Mouse (Mus musculus) hindbrain, embryonic 13.5 days (tissue): ENCODE results near the gene Ehd1. TPM values are rescaled to one million over a fixed set of nuclear protein-coding genes. Genes with fewer than 3 reads are reported as not detected.
"Not testable (repeated sequence)": the region's sequence is repeated elsewhere in the genome, so short reads cannot be mapped to it uniquely, and the experiment has no call there.

ENCODE experiments used
- ATAC-seq: fragments of 200-750 bp; cut with Nextera tagmentation; 2 replicates; pipeline ENCODE4 v1.8.0; 2017; ENCODE audit warnings: moderate TSS enrichment; ENCODE audit not compliant: low FRiP score
- H3K27ac ChIP-seq: fragments of 300-500 bp; sonication (generic); 2 replicates; pipeline ENCODE4 v1.5.1; 2015; ENCODE audit warnings: inconsistent platforms, mild to moderate bottlenecking, moderate library complexity
- H3K27me3 ChIP-seq: fragments of 300-500 bp; sonication (generic); 2 replicates; pipeline ENCODE4 v1.6.1; 2015; ENCODE audit warnings: mild to moderate bottlenecking, inconsistent platforms
- H3K36me3 ChIP-seq: fragments of 300-500 bp; sonication (generic); 2 replicates; pipeline ENCODE4 v1.6.1; 2015; ENCODE audit warnings: mild to moderate bottlenecking, inconsistent platforms
- H3K4me1 ChIP-seq: fragments of 300-500 bp; sonication (generic); replicated peaks from 2 replicates; pipeline ENCODE4 v1.6.1; 2015; ENCODE audit warnings: inconsistent platforms
- H3K4me2 ChIP-seq: fragments of 300-500 bp; sonication (generic); 2 replicates; pipeline ENCODE4 v1.6.1; 2015; ENCODE audit warnings: inconsistent platforms, mild to moderate bottlenecking, moderate library complexity
- H3K4me3 ChIP-seq: fragments of 300-500 bp; sonication (generic); 2 replicates; pipeline ENCODE4 v1.5.1; 2015; ENCODE audit warnings: mild to moderate bottlenecking, inconsistent platforms
- H3K9ac ChIP-seq: fragments of 300-500 bp; sonication (generic); 2 replicates; pipeline ENCODE4 v1.6.1; 2015; ENCODE audit warnings: mild to moderate bottlenecking, inconsistent platforms
- H3K9me3 ChIP-seq: fragments of 300-500 bp; sonication (generic); 2 replicates; pipeline ENCODE4 v1.6.1; 2016; ENCODE audit warnings: inconsistent platforms
- WGBS: fragments of 180-500 bp; shearing (Covaris S2); methylation state at CpG from one replicate; pipeline ENCODE4 v1.1.7; 2015; 5-methylcytosine and 5-hydroxymethylcytosine counted together
- polyA plus RNA-seq: library from polyadenylated mRNA; unstranded; fragments of >200 nt; fragmentation: Nextera tagmentation; extraction: Ambion mirVana; gene quantifications from 2 replicates; pipeline ENCODE4 v1.2.1, GENCODE M21; 2015

Ehd1 gene
- polyA plus RNA-seq, 1 experiment from 2014 or later = 86.8 TPM

DNA sequence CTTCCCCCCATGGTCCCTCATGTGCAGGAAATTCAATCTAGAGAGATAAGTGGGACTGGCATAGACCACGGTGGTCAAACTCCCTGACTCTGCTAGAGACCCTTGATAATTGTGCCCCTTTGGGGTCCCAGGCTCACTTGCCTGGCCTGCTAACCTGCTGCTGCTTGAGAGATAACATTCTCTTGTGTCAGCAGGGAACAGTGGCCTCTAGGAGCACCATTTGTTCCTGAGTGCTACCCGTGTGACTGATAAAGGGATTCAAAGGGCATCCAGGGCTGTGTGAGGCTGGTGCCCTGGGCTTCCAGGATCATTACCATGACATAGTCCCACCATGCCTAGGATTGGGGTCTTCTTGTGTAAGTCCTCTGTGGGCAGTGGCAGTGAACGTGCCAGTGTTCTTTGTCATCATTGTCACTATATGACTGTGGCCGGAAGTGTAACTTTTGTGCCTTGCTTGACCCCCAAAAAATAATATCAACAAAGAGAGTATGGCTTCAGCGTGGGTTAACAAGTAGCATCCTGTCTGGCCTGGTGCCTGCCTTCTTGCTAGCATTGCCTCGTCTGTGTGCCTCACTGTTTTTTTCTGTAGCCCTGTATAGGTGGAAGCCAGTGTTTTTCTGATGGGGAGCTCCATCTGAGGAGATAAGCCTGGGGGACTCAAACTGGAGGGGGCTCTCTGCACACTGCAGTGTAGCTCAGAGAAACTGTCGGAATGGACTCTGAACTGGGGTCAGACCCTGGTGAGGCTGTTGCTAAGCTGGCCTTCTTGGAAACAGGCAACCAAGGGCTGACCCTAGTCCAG, 9.3 kb downstream of the Ehd1 start:
- Histone ChIP-seq H3K27me3 (no peaks in the 10 kb centered on the region), H3K4me1 (peaks cover 25% of the 10 kb centered on the region), H3K36me3 (peaks cover 84% of the 10 kb centered on the region), H3K27ac (no peak overlapping the region), H3K9me3 (no peaks in the 10 kb centered on the region), H3K9ac (0 out of 2 replicates have a peak overlapping the region, but pooled peaks have one; percentile 15), H3K4me2 (no peak overlapping the region), H3K4me3 (no peak overlapping the region)
- 83% methylated on average over 7 of the region's 7 CpGs for WGBS
- ATAC-seq = no peak

DNA sequence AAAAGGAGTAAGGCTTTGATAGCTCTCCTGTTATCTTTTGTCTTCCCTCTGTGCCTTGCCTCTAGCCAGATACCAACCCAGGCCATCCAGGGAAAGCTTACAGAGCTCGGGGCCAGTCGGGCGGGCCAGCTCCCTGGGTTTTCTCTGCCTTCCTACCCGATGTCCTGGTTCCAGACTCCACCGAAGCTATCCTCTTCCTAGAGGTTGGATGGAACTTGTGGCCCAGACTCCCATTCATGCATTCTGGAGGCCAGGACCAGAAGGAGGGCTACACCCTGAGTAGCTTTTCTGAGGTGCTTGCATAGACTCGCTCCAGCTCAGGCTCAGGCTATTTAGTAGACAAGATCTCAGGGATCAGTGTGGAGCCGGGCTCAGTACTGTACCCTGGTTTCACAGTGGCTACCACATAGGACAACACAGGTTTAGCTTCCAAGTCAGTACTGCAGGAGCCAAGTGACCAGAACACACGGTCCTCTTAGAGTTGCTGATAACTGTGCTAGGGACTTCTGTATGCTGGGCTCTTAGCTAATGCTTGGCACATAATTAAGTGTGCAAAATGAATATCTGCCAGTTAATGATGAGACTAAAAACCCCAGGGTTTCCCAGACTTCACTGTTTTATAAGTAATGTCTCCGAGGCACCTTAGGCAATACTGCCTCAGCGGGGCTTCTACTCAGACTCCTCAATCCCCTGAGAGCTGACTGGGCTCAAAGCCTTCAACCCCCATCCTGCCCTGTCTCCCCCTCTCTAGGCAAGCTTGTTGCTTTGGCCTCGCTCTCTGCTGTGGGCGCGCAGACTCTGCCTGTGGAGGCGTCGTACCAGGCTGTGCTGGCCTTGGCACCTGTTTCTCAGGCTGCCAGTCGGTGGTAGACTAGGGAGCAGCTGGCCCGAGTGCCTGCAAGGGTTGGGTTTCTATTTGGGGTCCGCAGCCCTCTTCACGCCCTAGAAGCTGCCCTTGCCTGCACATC, 10.2 kb downstream of the Ehd1 start:
- H3K36me3 ChIP-seq = peaks cover 84% of the 10 kb centered on the region
- no peaks in the 10 kb centered on the region for H3K9me3 ChIP-seq
- no peak for ATAC-seq
- no peak overlapping the region for H3K4me2 ChIP-seq
- H3K9ac ChIP-seq = peak overlapping the region; percentile 39; the same call in 1 of the 2 replicates
- peaks cover 25% of the 10 kb centered on the region for H3K4me1 ChIP-seq
- H3K27ac ChIP-seq = no peak overlapping the region
- H3K27me3 ChIP-seq = no peaks in the 10 kb centered on the region
- 90% methylated on average over 19 of the region's 19 CpGs for WGBS
- H3K4me3 ChIP-seq = no peak overlapping the region

DNA sequence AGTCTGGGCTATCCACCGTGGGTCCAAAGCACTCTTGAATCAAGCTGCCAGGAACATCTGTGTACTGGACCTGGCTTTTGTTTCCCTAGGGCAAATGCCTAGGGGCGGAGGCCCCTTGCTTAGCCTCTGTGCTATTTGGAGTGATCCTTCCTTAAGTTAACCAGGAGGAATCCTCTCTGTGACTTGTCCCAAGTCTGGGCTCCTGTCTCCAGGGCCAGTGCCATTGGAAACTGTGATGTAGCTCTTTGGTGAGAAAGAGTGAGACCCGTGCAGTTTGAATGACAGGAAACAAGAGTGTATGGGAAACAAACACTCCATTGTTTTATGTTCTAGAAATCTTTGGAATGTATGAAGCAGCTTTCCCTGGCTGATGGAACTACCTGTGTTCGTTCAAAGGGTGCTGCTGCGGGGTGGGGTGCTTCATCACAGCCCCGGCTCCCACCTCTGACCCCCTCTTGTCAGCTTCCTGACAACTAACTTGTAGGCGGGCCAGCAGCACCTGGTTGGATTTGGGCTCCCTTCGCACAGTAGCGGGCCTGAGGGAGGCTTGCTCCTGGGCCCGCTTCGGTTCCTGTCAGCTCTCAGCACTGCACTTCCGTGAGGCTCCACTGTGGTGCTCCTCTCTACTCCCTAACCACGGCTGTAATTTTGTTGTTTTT, 11.8 kb downstream of the Ehd1 start:
- H3K4me3 ChIP-seq = no peak overlapping the region
- H3K4me2 ChIP-seq = no peak overlapping the region
- no peak overlapping the region for H3K9ac ChIP-seq
- H3K36me3 ChIP-seq = peaks cover 81% of the 10 kb centered on the region
- WGBS = 81% methylated on average over 13 of the region's 13 CpGs
- H3K27me3 ChIP-seq = no peaks in the 10 kb centered on the region
- peaks cover 25% of the 10 kb centered on the region for H3K4me1 ChIP-seq
- H3K9me3 ChIP-seq = no peaks in the 10 kb centered on the region
- ATAC-seq = no peak
- H3K27ac ChIP-seq = peak overlapping the region; percentile 35; the same call in 1 of the 2 replicates

DNA sequence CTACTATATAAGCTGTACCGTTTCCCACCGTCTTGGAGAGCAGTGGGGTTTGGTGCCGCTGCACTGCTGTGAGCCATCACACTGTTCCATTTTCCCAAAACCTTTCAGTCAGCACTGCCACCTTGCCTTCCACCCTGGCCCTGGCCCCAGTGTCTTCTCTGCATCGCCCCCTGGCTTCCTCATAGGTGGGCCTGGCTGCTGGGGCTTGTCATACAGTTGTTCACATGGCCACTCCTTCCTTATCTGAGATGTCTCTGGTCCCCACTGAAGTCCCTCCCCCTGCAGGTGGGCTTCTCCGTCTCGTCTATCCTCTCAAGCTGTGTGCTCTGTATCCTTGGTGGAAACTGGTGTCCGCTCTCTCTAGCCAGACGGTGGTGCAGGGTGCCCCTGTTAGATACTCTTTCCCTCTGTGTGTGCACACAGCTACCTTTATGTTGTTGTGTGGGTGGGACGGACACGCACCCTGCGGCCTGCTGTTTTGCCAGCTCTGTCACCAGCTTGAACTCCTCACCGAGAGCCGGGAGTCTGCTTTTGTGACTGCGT, 13.2 kb downstream of the Ehd1 start:
- Histone ChIP-seq H3K9me3 (no peaks in the 10 kb centered on the region), H3K27ac (no peak overlapping the region), H3K4me1 (peaks cover 25% of the 10 kb centered on the region), H3K27me3 (no peaks in the 10 kb centered on the region), H3K4me3 (no peak overlapping the region), H3K36me3 (peaks cover 81% of the 10 kb centered on the region), H3K9ac (no peak overlapping the region), H3K4me2 (no peak overlapping the region)
- WGBS = 94% methylated on average over 14 of the region's 14 CpGs
- no peak for ATAC-seq

DNA sequence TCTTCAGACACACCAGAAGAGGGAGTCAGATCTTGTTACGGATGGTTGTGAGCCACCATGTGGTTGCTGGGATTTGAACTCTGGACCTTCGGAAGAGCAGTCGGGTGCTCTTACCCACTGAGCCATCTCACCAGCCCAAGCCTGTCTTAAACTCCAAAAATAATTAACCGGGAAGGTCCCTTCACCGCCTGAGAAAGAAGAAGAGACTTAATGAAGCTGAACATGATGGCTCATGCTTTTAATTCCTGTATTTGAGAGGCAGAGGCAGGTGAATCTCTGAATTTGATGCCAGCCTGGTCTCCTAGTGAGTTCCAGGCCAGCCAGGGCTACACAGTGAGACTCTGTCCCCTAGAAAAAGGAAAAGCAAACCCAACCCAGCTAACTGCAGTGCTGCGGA, 14.2 kb downstream of the Ehd1 start:
- peaks cover 81% of the 10 kb centered on the region for H3K36me3 ChIP-seq
- not testable (repeated sequence) for H3K27me3 ChIP-seq, ATAC-seq, H3K4me3 ChIP-seq, H3K4me2 ChIP-seq, H3K9me3 ChIP-seq, H3K27ac ChIP-seq, H3K9ac ChIP-seq
- 91% methylated on average over 5 of the region's 6 CpGs for WGBS
- peaks cover 25% of the 10 kb centered on the region for H3K4me1 ChIP-seq

DNA sequence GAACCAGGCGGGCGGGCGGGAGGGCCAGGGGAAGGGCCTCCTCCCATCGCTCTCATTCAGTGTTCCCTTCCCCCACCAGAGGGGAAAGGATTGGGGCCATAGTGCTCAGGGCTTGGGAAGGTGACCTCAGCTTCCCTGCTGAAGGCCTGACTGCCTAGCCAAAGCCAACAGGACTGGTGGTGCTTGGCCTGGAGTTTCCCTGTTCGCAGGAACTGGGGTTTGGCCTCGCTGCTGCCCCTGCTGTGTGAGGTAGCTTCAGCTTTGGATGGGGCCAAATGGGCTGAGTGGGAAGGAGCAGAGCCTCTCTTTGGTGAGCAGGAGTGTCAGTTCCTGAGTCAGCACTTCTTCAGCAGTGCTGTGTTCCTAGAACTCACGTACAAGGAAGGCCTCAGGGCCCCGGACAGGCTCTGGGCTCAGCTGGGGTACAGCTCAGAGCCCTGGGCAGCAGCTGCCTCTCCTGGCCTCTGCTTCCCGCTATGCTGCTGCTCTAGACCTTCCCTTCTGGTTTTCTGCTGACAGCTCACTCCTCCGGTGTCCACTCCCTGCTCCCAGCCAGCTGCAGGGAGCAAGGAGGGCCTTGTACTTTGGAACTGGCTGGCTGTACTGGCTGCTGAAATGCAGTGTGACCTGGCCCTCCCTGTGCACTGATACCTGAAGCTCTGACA, 14.7 kb downstream of the Ehd1 start:
- no peak overlapping the region for H3K27ac ChIP-seq

DNA sequence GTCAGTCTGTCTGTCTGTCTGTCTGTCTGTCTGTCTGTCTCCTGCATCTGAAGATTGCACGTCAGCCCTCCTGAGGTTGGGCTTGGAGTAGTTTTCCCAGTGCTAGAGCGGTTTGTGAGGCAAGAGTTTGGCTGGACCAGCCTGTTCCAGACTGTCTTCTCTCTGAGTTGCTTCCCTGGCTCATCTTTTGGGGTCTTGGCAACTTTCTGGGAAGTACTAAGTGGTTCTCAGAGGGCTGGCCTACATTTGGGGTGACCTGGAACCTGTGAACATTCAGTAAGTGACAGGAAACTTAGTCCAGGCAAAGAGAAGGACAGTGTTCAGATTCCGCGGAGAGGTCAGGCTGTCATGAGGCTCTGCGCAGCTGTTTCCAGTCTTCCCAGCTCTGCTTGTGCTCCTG, 15.7 kb downstream of the Ehd1 start:
- WGBS = 89% methylated on average over 5 of the region's 5 CpGs
- H3K4me2 ChIP-seq = no peak overlapping the region
- no peak for ATAC-seq
- H3K4me3 ChIP-seq = no peak overlapping the region
- peaks cover 14% of the 10 kb centered on the region for H3K4me1 ChIP-seq
- H3K27ac ChIP-seq = no peak overlapping the region
- no peaks in the 10 kb centered on the region for H3K9me3 ChIP-seq
- no peaks in the 10 kb centered on the region for H3K27me3 ChIP-seq
- no peak overlapping the region for H3K9ac ChIP-seq
- peaks cover 81% of the 10 kb centered on the region for H3K36me3 ChIP-seq

More for the DNA sequence above, 14.7 kb downstream of the Ehd1 start:
- no peaks in the 10 kb centered on the region for H3K9me3 ChIP-seq
- no peak overlapping the region for H3K4me3 ChIP-seq
- no peak for ATAC-seq
- peaks cover 24% of the 10 kb centered on the region for H3K4me1 ChIP-seq
- WGBS = 81% methylated on average over 8 of the region's 10 CpGs
- H3K4me2 ChIP-seq = no peak overlapping the region
- no peaks in the 10 kb centered on the region for H3K27me3 ChIP-seq
- H3K36me3 ChIP-seq = peaks cover 81% of the 10 kb centered on the region
- H3K9ac ChIP-seq = peak overlapping the region; percentile 46; the same call in 1 of the 2 replicates

DNA sequence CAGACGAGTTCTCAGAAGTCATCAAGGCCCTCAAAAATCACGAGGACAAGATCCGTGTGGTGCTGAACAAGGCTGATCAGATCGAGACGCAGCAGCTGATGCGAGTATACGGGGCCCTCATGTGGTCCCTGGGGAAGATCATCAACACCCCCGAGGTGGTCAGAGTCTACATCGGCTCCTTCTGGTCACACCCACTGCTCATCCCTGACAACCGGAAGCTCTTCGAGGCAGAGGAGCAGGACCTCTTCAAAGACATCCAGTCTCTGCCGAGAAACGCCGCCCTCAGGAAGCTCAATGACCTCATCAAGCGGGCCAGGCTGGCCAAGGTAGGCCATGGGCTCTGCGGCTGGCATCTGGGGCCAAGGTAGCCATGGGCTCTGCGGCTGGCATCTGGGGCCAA, 17.8 kb downstream of the Ehd1 start:
- 94% methylated on average over 17 of the region's 17 CpGs for WGBS

DNA sequence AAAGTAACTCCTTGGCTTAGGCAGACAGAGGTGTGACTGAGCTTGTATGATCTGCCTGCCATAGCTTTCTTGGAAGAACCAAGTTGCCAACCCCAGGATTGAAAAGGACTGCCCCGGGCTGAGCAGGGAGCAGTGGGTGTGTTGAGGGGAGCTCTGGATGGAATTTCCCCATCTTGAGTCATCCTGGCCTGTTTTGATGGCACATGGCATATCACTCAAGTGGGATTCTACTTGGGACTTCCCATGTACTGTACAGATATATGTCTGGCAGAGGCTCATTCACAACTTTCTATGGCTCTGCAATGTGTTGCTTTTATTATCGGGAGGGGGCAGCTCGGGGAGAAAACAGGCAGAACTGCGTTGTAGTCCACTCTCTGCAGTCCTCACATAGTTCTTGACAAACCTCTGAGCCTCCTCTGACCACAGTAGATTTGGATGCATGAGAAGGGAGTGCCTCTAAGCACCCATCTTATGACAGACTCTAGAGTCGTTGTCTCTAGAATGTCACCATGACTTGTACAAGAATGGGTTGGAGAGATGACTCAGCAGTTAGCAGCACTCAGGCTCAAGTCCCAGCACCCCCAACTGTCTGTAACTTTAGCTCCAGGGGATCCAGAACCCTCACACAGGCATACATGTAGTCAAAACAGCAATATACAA, 20.2 kb downstream of the Ehd1 start:
- Histone ChIP-seq H3K9me3 (no peaks in the 10 kb centered on the region), H3K36me3 (peaks cover 89% of the 10 kb centered on the region), H3K27ac (no peak overlapping the region), H3K4me3 (no peak overlapping the region), H3K4me1 (peaks cover 9% of the 10 kb centered on the region; the same call in 1 of the 2 replicates), H3K9ac (no peak overlapping the region; the same call in 1 of the 2 replicates), H3K4me2 (no peak overlapping the region), H3K27me3 (no peaks in the 10 kb centered on the region)
- WGBS = 94% methylated on average over 5 of the region's 5 CpGs
- ATAC-seq = no peak

More for the DNA sequence above, 17.8 kb downstream of the Ehd1 start:
- Histone ChIP-seq H3K4me2 (no peak overlapping the region), H3K9me3 (no peaks in the 10 kb centered on the region), H3K27ac (no peak overlapping the region), H3K9ac (no peak overlapping the region), H3K27me3 (no peaks in the 10 kb centered on the region), H3K36me3 (peaks cover 92% of the 10 kb centered on the region), H3K4me1 (peaks cover 6% of the 10 kb centered on the region; the same call in 1 of the 2 replicates), H3K4me3 (no peak overlapping the region)
- no peak for ATAC-seq

DNA sequence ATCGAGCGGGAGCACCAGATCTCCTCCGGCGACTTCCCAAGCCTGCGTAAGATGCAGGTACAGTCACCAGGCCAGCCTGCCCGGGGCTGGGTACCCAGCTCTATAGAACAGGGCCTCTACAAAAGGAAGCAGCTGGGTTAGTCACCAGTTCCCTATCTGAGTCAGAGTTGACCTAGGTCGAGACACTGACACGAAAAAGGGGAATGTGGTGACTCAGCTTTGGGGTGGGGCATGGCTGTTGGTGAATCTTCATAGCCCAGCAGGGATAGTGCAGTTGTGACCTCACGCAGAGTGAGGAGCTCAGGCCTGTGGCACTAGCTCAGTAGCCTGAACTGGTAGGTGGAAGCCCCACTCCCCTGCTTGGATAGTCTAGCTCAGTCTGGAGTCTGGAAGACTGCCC, 21.1 kb downstream of the Ehd1 start:
- peaks cover 80% of the 10 kb centered on the region for H3K36me3 ChIP-seq
- no peak overlapping the region for H3K9ac ChIP-seq
- H3K27me3 ChIP-seq = no peaks in the 10 kb centered on the region
- 90% methylated on average over 9 of the region's 9 CpGs for WGBS
- no peaks in the 10 kb centered on the region for H3K9me3 ChIP-seq
- ATAC-seq = no peak
- H3K4me1 ChIP-seq = peaks cover 9% of the 10 kb centered on the region
- no peak overlapping the region for H3K4me2 ChIP-seq
- H3K4me3 ChIP-seq = no peak overlapping the region
- no peak overlapping the region for H3K27ac ChIP-seq

DNA sequence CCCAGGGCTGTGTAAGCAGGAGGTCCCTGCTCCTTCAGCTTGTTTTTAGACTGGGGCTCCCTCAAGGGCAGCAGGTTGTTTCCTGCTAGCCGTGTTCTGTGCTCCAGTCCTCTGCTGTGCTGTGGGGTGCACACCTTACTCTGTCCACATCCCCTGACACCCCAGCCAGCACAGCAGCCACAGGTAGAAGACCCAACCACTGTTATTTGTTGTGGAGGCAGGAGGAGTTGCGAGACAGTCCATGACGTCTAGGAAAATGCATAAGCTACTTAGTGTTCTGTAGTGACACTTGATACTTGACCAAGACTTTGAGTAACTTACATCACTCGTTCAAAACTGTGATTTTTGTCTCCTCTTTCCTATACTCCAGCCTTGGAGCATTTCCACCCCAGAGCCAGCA, 22.5 kb downstream of the Ehd1 start:
- H3K27ac ChIP-seq = no peak overlapping the region
- no peaks in the 10 kb centered on the region for H3K9me3 ChIP-seq
- no peak overlapping the region for H3K4me3 ChIP-seq
- no peak overlapping the region for H3K9ac ChIP-seq
- no peaks in the 10 kb centered on the region for H3K27me3 ChIP-seq
- ATAC-seq = no peak
- 85% methylated on average over 4 of the region's 4 CpGs for WGBS
- no peak overlapping the region for H3K4me2 ChIP-seq
- H3K36me3 ChIP-seq = peaks cover 69% of the 10 kb centered on the region
- peaks cover 9% of the 10 kb centered on the region for H3K4me1 ChIP-seq
